Mouse (Mus musculus) skeletal muscle tissue, adult 2 months (tissue): ENCODE results near the gene Usp36.

Source experiments
- DNase-seq: peaks from one replicate; pipeline ENCODE4 v3.0.0-alpha.2; 2012; ENCODE audit warnings: low read depth, low spot score

Usp36 gene

DNA sequence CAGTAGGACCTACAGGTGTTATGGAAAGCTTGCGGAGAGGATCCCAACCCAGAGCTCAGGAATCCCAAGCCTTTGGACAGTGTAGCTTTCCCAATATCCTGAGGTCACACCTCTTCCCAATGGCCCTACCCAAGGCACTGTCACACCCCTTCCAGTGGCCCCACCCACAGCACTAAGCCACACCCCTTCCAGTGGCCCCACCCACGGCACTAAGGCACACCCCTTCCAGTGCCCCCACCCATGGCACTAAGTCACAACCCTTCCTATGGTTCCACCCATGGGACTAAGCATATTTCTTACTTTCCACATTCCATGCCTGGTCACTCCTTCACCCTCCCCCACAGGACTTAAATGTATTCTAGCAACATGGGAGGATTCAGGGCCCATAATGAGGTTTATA, 8.8 kb upstream of the Usp36 start:
- DNase-seq: no peak

DNA sequence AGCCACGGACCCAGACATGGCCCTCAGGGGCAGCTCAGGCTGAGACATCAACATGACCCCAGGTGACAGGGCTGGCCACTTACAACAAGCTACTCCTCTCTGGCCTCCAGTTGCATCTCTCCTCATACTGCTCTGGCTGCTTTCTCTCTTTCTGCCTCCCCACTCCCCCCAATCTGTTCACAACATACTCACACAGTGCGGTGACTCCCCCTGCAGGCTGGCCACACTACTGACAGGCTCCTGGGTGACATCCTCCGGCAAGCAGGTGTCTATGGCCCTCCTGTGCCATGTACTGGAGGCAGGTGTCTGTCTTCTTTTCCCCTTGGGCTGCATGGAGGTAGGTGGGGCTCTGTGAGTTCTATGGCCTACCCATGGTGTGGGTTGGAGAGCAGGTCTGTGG, 7.9 kb upstream of the Usp36 start:
- DNase-seq: no peak

DNA sequence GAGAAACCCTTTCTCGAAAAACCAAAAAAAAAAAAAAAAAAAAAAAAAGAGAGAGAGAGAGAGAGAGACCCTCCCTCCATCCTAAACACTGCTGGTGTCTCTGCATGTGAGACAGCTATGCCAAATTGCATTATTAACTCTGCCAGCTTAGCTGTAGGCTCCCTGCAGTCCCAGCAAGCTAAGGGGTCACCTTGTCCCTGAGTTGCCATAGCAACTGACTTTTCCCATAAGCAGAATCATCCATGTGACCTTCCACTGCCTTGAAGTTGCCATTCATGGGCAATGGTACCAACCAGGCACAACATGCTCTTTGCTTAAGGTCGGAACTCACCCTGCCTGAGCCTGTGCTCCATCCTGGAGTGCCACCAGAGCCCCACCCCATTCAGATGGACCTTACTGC, 5.0 kb upstream of the Usp36 start:
- no peak for DNase-seq

DNA sequence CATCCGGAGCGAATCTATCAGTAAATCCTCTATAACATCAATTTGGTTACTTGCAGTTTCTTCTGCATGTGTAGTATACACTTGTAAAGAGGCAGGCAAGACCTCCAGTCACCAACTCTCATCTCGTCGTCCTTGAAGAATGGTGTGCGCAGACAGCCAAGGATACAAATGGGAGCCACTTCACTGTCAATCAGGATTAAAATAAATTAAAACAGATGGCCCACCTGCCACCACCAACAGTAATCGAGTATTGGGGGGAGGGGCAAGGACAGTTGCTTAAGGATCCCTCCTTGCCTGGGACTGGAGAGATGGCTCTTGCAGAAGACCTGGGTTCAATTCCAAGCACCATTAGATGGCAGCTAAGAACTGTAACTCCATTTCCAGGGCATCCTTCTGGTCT, 2.6 kb upstream of the Usp36 start:
- DNase-seq: no peak

DNA sequence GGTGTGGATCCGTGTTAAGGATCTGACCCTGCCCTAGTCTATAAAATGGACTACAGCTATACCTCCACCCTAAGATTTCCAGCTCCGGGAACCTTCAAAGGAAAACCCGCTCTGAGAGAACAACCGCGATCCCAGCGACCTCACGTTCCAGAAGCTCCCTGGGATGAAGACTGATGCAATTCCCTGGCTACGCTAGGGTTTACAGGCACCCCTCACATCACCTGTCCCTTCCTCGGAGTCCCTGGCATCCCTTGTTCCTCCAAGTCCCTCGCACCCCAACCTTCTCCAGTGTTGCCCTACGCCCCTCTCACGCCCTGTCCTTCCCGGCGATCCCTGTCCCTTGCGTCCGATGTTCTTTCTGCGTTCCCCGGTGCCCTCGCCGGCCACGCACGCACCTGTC, 482 bp downstream of the Usp36 start:
- DNase-seq: no peak

DNA sequence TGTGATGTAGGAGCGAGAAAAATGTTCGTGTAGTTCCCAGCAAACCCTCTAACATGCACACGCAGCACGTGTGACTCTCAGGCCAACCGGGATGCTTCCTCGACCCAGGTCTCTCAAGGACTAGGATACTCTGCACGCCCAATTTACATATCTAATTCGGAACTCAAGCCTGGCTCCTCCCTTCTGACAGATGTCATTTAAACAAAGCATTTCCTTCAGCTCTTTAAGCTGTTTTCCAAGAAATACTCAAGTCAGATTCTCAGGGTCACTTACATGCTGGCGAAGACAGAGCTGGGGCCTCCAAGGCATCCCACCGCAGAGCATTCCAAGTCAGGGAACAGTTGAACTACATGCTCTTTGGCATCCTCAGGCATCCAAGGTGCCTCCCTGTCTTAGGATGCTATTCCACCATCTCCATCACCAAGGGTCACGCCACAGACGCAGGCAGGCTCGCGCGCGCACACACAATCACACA, 970 bp downstream of the Usp36 start:
- DNase-seq: no peak

DNA sequence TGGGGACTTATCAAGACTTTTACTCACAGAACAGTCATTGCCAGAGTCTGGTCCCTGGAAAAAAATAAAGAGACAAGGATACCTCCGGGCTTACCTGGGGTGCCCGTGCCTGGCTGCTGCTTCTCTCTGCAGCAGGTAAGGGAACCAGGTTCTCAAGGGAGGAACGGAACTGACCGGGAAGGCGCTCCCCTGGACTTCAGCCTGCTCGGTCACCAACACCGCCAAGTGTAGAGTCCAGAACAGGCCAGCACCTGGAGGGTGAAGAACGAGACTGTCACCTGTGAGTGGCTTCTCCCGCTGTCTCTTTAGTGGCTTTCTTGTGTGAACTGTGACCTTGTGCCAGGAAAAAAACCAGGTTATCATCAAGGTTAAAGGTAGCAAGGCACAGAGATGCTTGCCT, 2.5 kb downstream of the Usp36 start:
- no peak for DNase-seq

DNA sequence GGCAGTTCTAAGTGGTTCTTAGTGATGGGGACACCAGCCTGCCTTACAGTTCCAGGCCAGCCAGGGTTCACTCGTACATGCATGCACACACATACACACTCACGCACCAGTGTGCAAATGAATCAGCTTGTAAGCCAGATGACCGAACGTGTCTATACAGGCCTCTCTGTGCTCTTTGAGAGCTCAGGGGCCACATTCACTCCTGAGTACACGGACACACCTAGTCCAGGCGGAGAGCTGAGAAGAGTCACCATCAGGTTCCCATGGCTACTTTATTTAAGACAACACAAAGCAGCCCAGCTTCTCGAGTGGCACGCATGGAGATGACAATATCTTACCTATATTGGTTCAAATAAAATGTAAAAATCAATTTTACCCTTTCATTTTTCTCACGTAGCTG, 3.6 kb downstream of the Usp36 start:
- DNase-seq: no peak

DNA sequence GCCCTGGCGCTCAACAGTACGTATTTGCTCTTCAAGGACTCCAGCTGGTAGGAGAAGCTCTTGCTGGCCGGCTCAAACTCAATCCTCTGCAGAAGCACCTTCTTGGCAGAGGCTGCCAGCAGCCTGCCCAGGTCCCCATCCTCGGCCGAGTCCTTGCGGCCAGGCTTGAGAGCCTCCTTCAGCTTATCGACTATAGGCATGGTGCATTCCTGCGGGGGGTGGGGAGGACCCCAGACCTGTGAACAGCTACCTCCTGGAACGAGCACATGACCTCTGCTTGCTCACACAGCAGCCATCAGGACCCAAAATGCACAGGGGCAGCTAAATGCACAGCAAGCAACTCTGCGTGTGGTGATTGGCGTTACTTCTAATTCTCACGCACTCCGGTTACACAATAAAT, 4.3 kb downstream of the Usp36 start:
- no peak for DNase-seq

DNA sequence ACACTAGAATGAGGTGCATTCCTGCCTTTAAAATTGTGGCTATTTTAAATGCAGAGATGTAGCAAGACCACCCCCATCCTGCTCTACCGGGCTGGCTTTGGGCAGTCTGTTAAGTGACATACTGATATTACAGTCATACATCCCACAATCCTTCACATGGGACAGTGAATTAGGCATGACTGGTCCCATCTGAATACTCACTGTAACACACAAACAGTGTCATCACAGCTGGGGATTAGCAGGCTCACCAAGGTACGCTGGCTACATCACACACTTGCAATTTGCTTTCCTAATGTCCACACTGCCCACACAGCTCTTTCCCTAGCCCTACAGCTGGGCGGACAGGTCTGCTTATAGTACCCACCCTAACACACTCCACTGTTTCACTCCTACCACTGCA, 9.8 kb downstream of the Usp36 start:
- no peak for DNase-seq

DNA sequence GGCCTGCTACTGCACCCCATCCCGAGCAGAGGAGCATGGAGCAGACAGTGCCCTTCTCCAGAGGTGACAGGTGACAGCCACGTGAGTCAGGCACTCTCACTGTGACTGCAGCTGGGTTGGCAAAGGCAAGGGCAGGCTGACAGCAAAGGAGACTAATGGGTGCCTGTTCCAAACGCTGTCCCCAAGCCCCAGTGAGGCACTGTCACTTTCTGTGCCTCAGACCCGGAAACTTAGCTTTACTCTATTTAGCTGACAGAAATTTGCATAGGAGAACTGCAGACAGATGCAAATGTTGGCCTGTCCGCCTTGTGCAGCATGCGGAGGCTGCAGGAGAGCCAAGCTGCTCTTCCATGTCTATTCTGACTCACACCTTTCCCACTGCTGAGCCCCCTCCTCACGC, 13.7 kb downstream of the Usp36 start:
- no peak for DNase-seq

DNA sequence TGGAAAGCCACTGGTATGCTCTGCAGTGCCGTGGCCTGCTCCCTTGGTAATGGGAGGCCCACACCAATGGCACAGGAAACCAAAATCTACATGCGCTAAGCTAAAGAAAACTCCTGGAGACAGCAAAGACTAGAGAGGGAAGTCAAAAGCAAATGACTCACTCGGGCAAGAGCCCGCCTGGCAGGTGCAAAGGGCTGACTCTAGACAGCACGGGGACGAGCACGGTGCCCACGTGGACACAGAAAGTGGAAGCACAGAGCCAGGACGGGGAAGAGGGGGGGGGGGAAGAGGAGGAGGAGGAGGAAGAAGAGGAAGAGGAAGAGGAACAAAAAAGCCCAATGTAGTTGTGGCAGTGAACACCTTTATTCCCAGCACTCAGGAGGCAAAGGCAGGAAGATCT, 15.0 kb downstream of the Usp36 start:
- DNase-seq: no peak

DNA sequence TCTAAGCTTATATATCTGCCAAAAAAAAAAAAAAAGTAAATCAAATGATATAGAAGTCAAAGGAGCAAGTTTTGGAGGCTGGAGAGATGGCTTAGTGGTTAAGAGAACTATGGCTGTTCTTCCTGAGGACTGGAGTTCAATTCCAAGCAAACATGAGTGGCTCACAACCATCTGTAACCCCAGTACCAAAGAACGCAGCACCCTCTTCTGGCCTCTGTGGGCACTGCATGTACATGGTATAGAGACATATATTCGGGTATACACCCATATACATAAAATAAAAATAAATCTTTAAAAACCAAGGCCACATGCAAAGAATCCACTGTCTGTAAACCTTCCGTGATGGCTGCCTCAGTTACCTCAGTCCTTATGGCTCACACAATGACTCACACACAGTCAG, 20.2 kb downstream of the Usp36 start:
- no peak for DNase-seq

DNA sequence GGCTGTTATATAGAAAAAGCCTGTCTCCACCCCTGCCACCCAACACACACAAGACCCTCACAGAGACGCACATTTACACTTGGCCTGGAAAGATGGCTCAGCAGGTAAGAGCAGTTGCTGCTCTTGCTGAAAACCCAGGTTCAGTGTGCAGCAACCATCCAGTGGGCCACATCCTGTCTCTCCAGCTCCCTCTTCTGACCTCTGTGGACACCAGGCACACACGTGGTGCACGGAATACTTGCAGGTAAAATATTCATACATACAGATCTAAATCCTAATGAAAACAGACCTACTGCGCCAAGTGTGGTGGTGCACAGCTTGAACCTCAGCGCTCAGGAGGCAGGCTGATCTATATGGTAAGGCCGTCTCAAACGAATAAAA, 23.4 kb downstream of the Usp36 start:
- DNase-seq: no peak

DNA sequence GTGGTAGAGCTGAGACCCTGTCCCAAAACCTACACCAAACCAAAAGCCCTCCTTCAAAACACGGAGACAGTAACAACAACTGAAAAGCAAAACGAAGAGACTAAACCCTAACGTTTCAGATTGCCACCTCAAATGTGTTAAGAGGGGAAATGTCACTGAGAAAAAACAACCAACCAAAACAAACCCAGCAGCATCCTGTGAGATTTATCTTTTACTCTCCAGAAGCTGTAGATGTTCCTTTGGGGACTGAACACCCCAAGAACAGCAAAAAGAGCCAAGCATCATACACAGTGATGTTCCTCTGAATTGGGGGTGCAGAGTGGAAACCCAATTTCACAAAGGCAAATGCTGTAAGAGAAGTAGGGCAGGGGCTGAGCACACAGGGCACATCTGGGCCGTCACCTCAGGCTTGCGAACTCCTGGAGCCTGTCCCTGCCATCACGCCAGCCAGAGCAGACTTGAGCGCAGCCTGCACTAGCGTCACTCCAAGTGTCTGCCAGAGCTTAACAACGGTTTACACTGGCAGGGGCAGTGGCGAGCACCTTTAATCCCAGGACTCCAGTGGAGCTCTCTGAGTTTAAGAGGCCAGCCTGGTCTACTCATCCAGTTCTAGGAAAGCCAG, 23.9 kb downstream of the Usp36 start:
- no peak for DNase-seq

DNA sequence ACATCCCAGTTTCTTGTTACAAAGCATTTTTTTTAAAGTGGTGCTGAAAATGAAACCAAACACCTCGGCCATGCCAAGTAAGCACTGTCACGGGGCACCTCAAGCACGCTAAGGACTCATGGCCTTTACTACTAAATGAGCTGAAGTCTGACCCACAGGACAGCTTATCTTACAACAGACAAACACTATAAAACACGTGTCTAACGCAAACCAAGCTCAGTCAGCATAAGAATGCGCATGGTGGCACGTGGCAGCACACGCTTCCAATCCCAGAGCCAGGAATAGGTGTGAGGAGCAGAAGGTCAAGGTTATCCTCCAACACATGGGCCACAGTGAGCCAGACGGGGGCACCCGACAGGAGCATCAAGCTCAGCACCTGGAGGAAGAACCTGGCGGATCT, 24.4 kb downstream of the Usp36 start:
- DNase-seq: no peak

DNA sequence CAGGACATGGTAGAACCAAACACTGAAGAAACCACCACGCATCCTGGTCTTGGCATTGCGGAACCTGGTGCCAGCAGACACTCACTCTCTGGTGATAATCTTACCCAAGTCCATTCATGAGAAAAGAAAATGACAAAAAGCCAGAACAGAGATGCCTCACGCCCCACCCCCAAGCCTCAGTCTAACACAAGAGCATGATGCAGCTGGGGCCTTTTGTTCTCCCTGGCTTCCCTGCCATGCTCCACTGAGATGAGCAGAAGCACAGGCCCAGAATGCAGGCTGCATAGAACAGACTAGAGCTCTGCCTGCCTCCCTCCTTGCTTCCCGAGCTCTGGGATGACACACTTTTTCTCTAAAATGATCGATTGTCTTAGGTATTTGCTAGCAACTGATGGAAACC, 26.9 kb downstream of the Usp36 start:
- DNase-seq: no peak

DNA sequence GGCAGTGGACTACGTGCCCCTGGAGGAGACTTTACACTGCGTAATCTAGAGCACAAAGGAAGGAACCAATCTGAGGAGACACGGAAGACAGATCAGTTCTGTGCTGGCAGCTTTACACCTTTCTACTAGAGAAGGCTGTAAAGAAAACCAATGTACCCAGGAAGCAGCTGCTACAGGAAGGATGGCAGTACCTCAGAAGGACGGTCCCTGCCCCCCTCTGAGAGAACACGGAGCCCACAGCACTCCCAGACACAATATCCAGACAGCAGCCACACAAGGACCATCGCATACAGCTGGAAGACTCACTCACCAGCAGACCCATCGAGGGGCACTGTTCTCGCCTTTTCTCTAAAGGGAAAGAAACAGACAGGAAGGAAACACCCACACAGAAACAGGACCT, 30.0 kb downstream of the Usp36 start:
- no peak for DNase-seq

DNA sequence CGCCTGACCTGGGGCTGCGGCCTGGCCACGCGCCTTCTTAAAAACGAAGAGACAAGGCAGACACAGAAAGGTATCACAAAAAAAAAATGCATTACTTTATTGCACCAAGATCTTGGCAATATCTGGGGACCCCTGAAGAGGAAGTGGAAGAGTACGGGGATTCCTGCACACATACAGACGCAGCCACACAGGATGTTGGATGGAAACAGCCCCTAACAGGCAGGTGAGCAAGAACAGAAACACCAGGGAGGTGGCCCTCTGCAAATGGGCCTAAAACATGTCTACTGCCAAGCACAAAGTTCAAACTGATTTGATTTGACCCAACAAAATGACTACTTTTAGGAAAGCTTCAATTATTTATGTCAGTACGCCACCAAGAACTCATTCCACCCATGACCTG, 30.5 kb downstream of the Usp36 start:
- DNase-seq: no peak

DNA sequence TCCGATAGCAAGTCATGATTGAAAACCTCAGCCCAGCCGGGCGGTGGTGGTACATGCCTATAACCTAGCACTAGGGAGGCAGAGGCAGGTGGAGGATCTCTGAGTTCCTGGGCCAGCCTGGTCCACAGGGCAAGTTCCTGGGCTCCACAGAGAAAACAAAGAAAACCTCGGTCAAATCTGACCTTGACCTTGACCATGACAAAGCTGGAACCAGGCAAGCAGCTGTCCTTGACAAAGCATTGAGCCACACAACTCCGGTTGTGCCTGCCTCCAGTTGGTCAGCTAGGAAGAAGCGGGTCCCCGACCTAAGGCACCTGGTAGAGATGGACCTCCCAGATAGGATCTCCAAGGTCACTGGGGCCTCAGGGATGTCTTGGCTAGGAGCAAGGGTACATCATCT, 33.7 kb downstream of the Usp36 start:
- DNase-seq: no peak

DNA sequence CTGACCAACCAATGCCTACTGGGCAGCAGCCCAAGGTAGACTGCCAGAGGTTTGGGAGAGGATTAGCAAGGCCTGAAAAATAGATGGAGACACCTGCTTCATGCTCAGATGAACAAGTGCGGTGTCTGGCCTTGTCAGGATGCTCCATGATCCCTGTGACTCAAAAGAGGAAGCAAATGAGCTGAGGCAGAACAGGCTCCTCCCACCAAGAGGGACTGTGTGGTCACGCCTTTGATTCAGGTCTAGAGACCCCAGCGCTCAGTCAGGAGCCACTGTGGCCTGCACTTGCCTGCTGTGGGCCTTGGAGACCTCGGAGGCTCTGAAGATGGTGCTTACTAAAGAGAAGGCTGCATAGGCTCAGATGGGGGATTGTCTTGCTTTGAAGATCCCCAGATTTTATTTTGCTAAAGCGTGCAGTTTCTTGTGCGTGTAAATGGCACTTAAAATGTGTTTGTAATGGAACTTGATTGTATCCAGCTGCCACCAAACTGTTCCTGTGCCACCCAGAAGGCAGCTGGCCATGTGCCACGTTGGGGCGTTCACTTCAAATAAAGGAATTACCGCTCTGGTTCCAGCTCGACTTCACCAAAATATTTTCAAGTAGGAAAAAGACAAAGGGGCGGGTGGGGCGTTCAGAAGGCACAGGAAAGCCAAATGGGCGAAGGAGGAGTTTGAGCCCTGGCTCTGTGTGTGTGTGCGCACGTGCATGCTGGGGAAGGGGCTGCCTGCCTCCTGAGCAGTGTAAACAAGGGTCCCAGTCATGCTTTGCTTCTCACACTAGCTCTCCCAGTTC, 35.7 kb downstream of the Usp36 start:
- peak; percentile 47 for DNase-seq

DNA sequence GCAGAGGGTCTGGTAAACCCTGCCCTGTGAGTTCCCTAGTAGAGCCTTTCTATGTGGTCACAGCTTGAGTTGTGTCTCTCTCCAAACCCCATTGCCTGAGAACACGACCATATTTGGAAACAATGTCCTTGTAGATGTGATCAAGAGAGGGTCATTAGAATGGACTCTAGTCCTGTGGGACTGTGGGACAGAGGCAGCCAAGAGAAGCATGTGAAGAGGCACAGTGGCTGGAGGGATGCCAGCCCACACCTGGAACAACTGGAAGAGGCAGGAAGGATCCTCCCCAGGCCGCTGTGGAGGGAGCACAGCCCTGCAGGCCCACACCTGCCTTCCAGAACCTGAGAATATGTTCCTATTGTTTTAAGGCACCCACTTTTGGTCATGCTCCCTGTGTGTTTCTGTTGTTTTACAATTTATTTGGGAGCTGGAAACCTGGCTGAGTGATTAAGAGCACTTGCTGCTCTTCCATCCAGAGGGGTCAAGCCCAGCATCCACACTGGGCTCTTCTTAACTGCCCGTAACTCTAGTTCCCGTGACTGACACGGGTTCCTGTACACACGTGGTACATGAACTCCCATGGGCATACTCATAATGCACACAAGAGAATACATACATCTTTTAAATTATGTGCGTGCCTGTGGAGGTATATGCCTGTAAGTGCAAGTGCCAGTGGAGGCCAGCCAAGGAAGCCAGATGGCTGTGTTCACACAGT, 36.4 kb downstream of the Usp36 start:
- DNase-seq: no peak

DNA sequence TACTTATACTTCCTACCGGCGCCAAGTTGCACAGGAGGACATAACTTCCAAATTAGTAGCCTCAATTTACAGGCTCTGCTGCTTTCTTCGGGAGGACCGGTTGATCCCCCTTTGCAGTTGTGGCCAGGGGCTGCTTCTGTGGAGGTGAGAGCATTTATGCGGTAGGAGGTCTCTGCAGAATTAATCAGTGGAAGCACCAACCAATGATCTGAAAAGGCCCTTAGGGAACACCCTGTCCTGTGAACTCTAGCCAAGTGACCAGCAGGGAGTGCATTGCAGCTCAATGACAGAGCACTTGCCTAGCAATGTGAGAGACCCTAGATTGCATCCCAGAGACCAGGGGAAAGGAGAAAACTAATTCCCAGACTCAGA, 41.0 kb downstream of the Usp36 start:
- peak; percentile 82 for DNase-seq
